8 mouse cellular contexts compared by ENCODE assay signal in the genomic region with DNA sequence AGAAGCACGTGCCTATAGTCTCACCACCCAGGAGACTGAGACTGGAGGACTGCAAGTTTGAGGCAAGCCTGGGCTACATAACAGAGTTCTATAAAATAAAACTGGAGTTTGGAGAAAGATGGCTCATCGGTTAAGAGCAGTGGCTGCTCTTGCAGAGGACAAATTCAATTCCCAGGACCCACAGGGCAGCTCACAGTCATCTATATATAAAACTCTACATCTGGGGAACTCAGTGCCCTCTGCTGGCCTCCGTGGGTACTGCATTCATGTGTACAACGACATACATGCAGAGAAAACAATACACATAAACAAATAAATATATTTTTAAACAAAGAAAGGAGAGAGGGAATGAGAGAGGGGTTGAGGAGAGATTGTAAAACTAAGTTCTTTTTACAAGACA.
DNase-seq lines count a peak whose midpoint lies in the region.

No protein-coding gene starts in this region.

- DNase-seq in gastrocnemius, postnatal 10 days = peak; percentile 45
- no peak for DNase-seq in gastrocnemius, postnatal 25 days
- DNase-seq in ovary, postnatal 36 days (ENCODE audit: low spot score) = peak; percentile 25
- no peak for DNase-seq in ovary, postnatal 14 days (ENCODE audit: low spot score)
- DNase-seq in c-Kit-negative CD71-positive TER-119-positive erythroid progenitor cells, embryonic 14.5 days (ENCODE audit: low read depth, low spot score) = peak; percentile 8
- DNase-seq in induced T-regulatory cell, adult 2 months (ENCODE audit: low read depth) = peak; percentile 66
- DNase-seq in retina, embryonic 14.5 days (ENCODE audit: low spot score) = peak; percentile 81
- no peak for DNase-seq in urinary bladder, adult 2 months (ENCODE audit: low spot score)

Comparison
In these comparisons a context has a peak if more than half of its experiments do, and no peak if none do; other contexts are left out.
1. DNase-seq: peak in gastrocnemius, postnatal 10 days (single experiment), ovary, postnatal 36 days (single experiment), c-Kit-negative CD71-positive TER-119-positive erythroid progenitor cells, embryonic 14.5 days (single experiment), induced T-regulatory cell, adult 2 months (single experiment) and retina, embryonic 14.5 days (single experiment); none in gastrocnemius, postnatal 25 days (single experiment), ovary, postnatal 14 days (single experiment) and urinary bladder, adult 2 months (single experiment).